Mouse (Mus musculus): ENCODE measurements around the gene Mphosph6. TPM values are rescaled to one million over a fixed set of nuclear protein-coding genes. Genes with fewer than 3 reads are reported as not detected.

Gene Mphosph6
- polyA plus RNA-seq, 3 experiments from 2014 or later = 59.7 to 87.8 (median 69.5) TPM

- ATAC-seq = no peak
These were observed 32.8 kb downstream of the Mphosph6 start for GRCm38 (mm10) chr8:117768971-117769370.

GRCm38 (mm10) chr8:117765947-117766346 lies 35.8 kb downstream of the Mphosph6 start:
- ATAC-seq = no peak

DNA sequence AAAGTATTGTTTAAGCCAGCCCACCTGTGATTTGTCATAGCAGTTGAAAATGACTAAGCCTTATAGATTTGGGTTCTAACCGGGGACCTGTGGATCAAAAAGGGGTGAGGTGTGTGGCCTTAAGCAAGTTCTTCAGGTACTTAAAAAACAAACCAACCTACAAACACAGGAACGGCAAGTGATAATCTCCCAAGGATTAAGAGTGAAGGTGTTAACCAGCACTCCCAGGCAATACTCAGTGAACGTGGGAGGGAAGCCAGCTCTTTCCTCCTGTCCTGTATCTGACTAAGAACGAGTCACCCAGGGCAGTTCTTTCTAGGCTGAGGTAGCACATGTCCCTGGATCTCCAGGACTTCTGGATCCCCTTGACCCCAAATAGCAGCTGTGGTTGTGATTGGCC lies 37.1 kb downstream of the Mphosph6 start:
- ATAC-seq = no peak

DNA sequence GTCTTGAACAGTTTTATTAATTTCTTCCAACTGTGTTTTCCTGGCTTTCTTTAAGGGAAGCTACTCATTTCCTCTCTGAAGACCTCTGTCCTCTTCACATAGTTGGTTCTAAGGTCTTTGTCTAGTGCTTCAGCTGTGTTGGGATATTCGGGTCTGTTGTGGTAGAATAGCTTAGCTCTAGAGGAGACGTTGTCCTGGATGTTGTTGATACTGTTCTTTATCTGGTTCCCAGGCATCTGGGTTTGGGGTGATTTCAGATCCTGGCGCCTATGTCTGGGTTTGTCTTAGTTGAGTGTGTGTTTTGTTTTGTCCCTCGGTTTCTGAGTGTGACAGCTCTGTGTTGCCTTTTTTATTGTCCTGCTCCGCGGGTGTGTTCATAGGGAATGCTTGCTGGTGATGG lies 39.0 kb downstream of the Mphosph6 start:
- ATAC-seq = no peak

DNA sequence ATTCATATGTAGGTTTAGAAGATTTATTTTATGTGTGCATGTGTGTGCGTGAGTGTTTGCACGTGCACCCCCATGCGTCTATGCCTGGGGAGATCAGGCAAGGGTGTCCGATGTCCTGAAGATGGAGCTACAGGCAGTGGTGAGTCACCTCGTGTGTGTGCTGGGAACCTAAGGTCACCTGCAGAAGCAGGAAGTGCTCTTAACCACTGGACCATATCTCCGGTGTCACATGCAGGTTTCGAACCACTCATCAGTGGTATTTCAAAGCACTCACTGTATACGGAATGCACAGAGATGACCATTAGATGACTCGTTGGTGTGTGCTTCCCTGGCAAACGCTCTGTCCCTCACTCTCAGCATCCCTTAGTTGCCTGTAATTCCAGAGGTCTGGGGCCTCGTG lies 43.8 kb downstream of the Mphosph6 start:
- ATAC-seq = no peak

- no peak for ATAC-seq
These were observed 52.3 kb downstream of the Mphosph6 start for GRCm38 (mm10) chr8:117749436-117749835.

DNA sequence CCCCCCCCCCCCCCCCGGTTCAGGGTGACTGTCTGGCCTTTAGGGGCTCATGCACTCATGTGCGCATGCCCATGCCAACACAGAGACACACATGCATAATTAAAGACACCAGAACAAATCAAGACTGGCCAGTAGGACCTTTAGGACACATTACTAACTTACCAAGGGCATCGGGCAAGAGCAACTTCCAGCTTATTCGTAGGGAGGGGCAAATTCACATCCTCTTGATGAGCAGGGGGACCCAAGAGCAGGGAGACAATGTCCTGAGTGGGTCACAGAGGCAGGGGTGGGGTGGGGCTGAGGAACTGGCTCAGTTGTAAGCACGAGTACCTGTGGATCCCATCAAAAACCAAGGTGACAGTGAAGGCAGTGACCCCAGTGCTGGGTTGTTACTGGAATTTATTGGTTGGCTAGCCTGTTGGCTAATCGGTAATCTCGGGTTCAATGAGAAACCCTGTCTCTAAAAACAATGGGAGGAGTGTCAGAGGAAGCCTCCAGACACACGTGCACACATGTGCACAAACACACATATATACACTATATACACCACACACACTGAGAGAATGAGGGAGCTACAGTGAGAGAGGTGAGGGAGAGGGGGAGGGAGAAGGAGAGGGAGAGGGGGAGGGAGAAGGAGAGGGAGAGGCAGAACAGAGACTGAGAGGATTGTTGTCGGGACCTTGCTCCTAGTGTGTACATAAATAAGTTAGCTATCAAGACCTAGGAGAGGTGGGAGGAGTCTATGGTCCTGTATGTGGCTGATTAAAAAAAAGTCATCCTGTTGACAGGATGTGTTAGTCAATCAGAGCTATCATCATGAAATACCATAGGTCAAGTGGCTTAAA lies 53.6 kb downstream of the Mphosph6 start:
- no peak for ATAC-seq

DNA sequence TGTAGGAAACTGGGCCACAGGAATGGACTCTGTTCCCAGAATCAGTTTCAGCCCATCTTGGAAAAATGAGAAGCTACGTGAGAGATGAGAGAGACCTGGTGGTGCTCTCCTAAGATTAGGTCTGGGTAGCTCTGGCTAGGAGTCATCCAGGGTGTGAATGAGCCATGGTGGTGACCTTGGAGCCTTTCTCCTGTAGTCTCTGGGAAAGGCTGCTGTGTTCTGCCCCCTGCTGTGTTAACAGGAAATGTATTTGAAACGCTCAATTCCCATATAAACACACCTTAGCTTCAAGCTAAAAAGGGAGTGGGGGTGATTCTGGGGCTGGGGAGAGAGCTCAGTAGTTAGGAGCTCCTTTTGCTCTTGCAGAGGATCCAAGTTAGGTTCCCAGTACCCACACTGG lies 54.3 kb downstream of the Mphosph6 start:
- no peak for ATAC-seq

- ATAC-seq = no peak
These were observed 55.1 kb downstream of the Mphosph6 start for GRCm38 (mm10) chr8:117746651-117747050.

GRCm38 (mm10) chr8:117742431-117743012 lies 59.2 kb downstream of the Mphosph6 start:
- ATAC-seq = no peak

Other genes starting within 250 kb of the Mphosph6 start
- gene Sdr42e1, start 128.3 kb downstream of the Mphosph6 start, polyA plus RNA-seq (2017; shearing (Covaris generic)) = 1 to 10 TPM; 1.9 to 3.6 (median 2.4) TPM
- gene Hsd17b2, start 100.0 kb downstream of the Mphosph6 start, polyA plus RNA-seq (2017; shearing (Covaris generic)) = under 1 TPM in 2 of 3 experiments, not detected in 1; 0.51 to 0.72 TPM

All from inflammation-experienced regulatory T-cells, adult 6 months (primary cell).